Mouse (Mus musculus) stomach, embryonic 14.5 days (tissue): ENCODE measurements at regions not wholly inside any gene's neighbourhood (a gene's known extent, or its start where the extent isn't known, plus 50 kb on each side); places are given as distances from the start of the nearest gene placed in this dataset.

Experiments used
- ATAC-seq: fragments of 200-750 bp; cut with Nextera tagmentation; 2 replicates; pipeline ENCODE4 v1.8.0; 2017; ENCODE audit warnings: low read depth, moderate TSS enrichment; ENCODE audit not compliant: insufficient number of reproducible peaks, insufficient read depth, low FRiP score
- H3K27ac ChIP-seq: fragments of 300-500 bp; sonication (generic); 2 replicates; pipeline ENCODE4 v1.5.1; 2014; ENCODE audit warnings: mild to moderate bottlenecking, low read length, moderate library complexity, mixed read lengths
- H3K27me3 ChIP-seq: fragments of 300-500 bp; sonication (generic); 2 replicates; pipeline ENCODE4 v1.6.1; 2014; ENCODE audit warnings: low read length, control low read depth, mixed read lengths; ENCODE audit not compliant: control insufficient read depth, insufficient read depth
- H3K36me3 ChIP-seq: fragments of 300-500 bp; sonication (generic); 2 replicates; pipeline ENCODE4 v1.6.1; 2014; ENCODE audit warnings: mild to moderate bottlenecking, control low read depth, low read length, moderate library complexity, mixed read lengths; ENCODE audit not compliant: control insufficient read depth, insufficient read depth
- H3K4me1 ChIP-seq: fragments of 300-500 bp; sonication (generic); 2 replicates; pipeline ENCODE4 v1.6.1; 2014; ENCODE audit warnings: low read length, control low read depth, mixed read lengths; ENCODE audit not compliant: control insufficient read depth, insufficient read depth
- H3K4me2 ChIP-seq: fragments of 300-500 bp; sonication (generic); replicated peaks from 2 replicates; pipeline ENCODE4 v1.6.1; 2014; ENCODE audit warnings: low read depth, low read length, control low read depth
- H3K4me3 ChIP-seq: fragments of 300-500 bp; sonication (generic); 2 replicates; pipeline ENCODE4 v1.5.1; 2014; ENCODE audit warnings: low read depth, low read length, control low read depth
- H3K9ac ChIP-seq: fragments of 300-500 bp; sonication (generic); replicated peaks from 2 replicates; pipeline ENCODE4 v1.6.1; 2014; ENCODE audit warnings: low read depth, mild to moderate bottlenecking, control low read depth, low read length, moderate library complexity, mixed read lengths
- H3K9me3 ChIP-seq: fragments of 300-500 bp; sonication (generic); 2 replicates; pipeline ENCODE4 v1.6.1; 2016; ENCODE audit warnings: low read depth, low read length, control low read depth; ENCODE audit not compliant: control insufficient read depth
- WGBS: fragments of 180-500 bp; shearing (Covaris S2); extraction: QIAGEN DNeasy Blood & Tissue Kit; methylation state at CpG from one replicate; pipeline ENCODE4 v1.1.7; 2014; 5-methylcytosine and 5-hydroxymethylcytosine counted together

GRCm38 (mm10) chr12:113260304-113260703, 74.6 kb downstream of the Tmem121 start:
- no peak for ATAC-seq
- H3K4me2 ChIP-seq = no peak overlapping the region
- no peak overlapping the region for H3K27ac ChIP-seq
- WGBS = 83% methylated on average over 6 of the region's 6 CpGs
- no peaks in the 10 kb centered on the region for H3K4me1 ChIP-seq
- no peaks in the 10 kb centered on the region for H3K27me3 ChIP-seq
- H3K4me3 ChIP-seq = no peak overlapping the region
- no peak overlapping the region for H3K9ac ChIP-seq
- H3K36me3 ChIP-seq = no peaks in the 10 kb centered on the region
- H3K9me3 ChIP-seq = no peaks in the 10 kb centered on the region

DNA sequence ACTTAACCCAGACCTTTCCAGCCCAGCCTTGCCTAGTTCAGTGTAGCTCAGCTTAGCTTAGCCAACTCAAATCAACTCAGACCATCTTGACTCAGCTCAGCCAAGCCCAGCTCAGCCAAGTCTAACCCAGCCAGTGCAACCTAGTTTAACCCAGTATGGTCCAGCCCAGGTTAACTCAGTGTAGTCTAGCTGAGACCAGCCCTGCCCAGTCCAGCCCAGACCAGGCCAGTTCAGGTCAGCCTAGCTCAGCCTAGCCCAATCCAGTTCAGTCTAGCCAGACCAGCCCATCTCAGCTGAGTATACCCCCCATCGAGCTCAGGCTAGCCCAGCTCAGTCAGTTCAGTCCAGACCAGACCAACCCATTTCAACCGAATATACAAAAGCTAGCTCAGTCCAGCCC, 90.2 kb downstream of the Tmem121 start:
- Histone ChIP-seq H3K27ac (no peak overlapping the region), H3K4me1 (no peaks in the 10 kb centered on the region), H3K9me3 (no peaks in the 10 kb centered on the region), H3K27me3 (no peaks in the 10 kb centered on the region), H3K9ac (no peak overlapping the region), H3K36me3 (no peaks in the 10 kb centered on the region), H3K4me3 (no peak overlapping the region), H3K4me2 (no peak overlapping the region)
- peak; percentile 14; the same call in 1 of the 2 replicates for ATAC-seq
- WGBS = 81% methylated on average over 2 of the region's 2 CpGs

DNA sequence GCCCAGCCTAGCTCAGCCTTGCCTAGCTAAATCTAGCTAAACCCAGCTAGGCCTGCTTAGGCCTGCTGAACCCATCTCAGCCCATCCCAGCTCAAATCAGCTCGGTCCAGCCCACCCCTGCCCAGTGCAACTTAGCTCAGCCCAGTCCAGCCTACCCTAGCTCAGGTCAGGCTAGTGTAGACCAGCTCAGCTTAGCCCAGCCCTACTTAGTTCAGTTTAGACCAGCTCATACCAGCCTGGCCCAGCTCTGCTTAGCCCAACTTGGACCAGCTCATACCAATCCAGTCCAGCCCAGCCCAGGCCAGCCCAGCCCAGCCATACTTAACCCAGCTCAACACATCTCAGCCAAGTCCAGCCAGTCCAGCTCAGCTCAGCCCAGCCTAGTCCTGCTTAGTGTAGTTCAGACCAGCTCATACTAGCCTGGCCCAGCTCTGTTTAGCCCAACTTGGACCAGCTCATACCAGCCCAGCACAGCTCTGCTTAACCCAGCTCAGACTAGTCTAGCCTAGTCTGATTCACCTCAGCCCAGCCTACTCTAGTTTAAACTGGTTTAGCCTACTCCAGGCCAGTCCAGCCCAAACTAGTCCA, 90.7 kb downstream of the Tmem121 start:
- Histone ChIP-seq H3K4me1 (no peaks in the 10 kb centered on the region), H3K27ac (no peak overlapping the region), H3K27me3 (no peaks in the 10 kb centered on the region), H3K4me3 (no peak overlapping the region), H3K9me3 (no peaks in the 10 kb centered on the region), H3K9ac (no peak overlapping the region), H3K4me2 (no peak overlapping the region), H3K36me3 (no peaks in the 10 kb centered on the region)
- WGBS = 81% methylated on average over 1 of the region's 1 CpGs
- peak; percentile 33; the same call in 1 of the 2 replicates for ATAC-seq

GRCm38 (mm10) chr12:113277741-113278140, 92.0 kb downstream of the Tmem121 start:
- WGBS = 83% methylated on average over 5 of the region's 5 CpGs
- Histone ChIP-seq H3K36me3 (no peaks in the 10 kb centered on the region), H3K4me3 (no peak overlapping the region), H3K27ac (no peak overlapping the region), H3K27me3 (no peaks in the 10 kb centered on the region), H3K4me1 (no peaks in the 10 kb centered on the region), H3K9me3 (no peaks in the 10 kb centered on the region), H3K9ac (no peak overlapping the region), H3K4me2 (no peak overlapping the region)
- ATAC-seq = no peak

GRCm38 (mm10) chr12:113292029-113292809, 106.5 kb downstream of the Tmem121 start:
- no peaks in the 10 kb centered on the region for H3K4me1 ChIP-seq
- no peak overlapping the region for H3K4me3 ChIP-seq
- no peak overlapping the region for H3K27ac ChIP-seq
- H3K9ac ChIP-seq = no peak overlapping the region
- no peaks in the 10 kb centered on the region for H3K9me3 ChIP-seq
- no peaks in the 10 kb centered on the region for H3K36me3 ChIP-seq
- WGBS = 24% methylated on average over 1 of the region's 1 CpGs
- H3K4me2 ChIP-seq = no peak overlapping the region
- no peaks in the 10 kb centered on the region for H3K27me3 ChIP-seq
- no peak for ATAC-seq

DNA sequence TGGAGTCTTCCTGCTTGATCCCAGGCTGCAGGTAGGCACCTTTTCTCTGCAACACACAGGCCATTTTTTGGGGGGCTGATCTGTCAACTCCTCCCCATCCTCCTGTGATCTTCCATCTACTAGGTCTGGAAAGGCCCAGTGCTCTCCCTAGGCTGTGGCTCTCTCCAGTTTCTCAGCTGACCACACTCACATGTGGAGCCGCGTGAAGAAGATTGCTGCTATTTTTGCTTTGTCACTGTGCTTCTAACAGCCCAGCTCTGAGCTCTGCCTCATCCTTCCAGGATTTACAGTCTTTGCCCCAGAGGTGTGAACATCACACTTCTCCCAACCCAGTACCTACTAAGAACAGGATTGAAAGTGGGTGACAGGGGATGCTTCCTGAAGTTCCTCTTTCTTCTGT, 110.2 kb downstream of the Tmem121 start:
- H3K4me3 ChIP-seq = no peak overlapping the region
- no peaks in the 10 kb centered on the region for H3K27me3 ChIP-seq
- no peak overlapping the region for H3K9ac ChIP-seq
- H3K4me1 ChIP-seq = no peaks in the 10 kb centered on the region
- no peaks in the 10 kb centered on the region for H3K9me3 ChIP-seq
- no peak for ATAC-seq
- H3K36me3 ChIP-seq = no peaks in the 10 kb centered on the region
- no peak overlapping the region for H3K27ac ChIP-seq
- 81% methylated on average over 2 of the region's 2 CpGs for WGBS
- H3K4me2 ChIP-seq = no peak overlapping the region

DNA sequence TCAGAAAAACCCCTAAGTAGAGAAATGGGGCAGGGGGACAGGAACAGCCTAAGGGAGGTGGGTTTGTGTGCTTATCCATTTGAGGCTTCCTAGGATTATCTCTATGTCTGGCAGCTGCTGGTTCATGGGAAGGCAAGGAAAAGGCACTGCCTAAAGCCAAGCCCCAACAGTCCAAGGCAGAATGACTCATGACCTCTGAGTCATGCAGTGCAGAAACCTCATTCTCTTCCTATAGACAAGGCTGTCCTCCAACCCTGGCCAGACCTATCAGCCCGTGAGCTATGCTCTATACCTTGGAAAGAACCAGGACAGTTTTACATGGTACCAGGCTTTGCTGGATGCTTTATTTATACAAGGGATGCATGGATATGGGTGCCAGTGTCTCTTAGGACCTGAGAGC, 120.2 kb downstream of the Tmem121 start:
- ATAC-seq = no peak
- Histone ChIP-seq H3K4me2 (no peak overlapping the region), H3K36me3 (no peaks in the 10 kb centered on the region), H3K9ac (no peak overlapping the region), H3K9me3 (no peaks in the 10 kb centered on the region), H3K4me3 (no peak overlapping the region), H3K27me3 (no peaks in the 10 kb centered on the region), H3K27ac (no peak overlapping the region), H3K4me1 (no peaks in the 10 kb centered on the region)
- 86% methylated on average over 1 of the region's 1 CpGs for WGBS

- H3K4me3 ChIP-seq = no peak overlapping the region
- WGBS = 36% methylated on average over 3 of the region's 3 CpGs
- no peak overlapping the region for H3K4me2 ChIP-seq
- H3K9ac ChIP-seq = no peak overlapping the region
- ATAC-seq = no peak
- no peaks in the 10 kb centered on the region for H3K4me1 ChIP-seq
- no peaks in the 10 kb centered on the region for H3K27me3 ChIP-seq
- no peak overlapping the region for H3K27ac ChIP-seq
- no peaks in the 10 kb centered on the region for H3K9me3 ChIP-seq
- H3K36me3 ChIP-seq = no peaks in the 10 kb centered on the region
Observed at GRCm38 (mm10) chr12:113313319-113313718, 127.6 kb downstream of the Tmem121 start.
